Mouse (Mus musculus) embryonic fibroblast, embryonic 13.5 days (primary cell): ENCODE data around the gene Armh1. TPM values are rescaled to one million over a fixed set of nuclear protein-coding genes. Genes with fewer than 3 reads are reported as not detected.

ENCODE experiments used
- H3K27ac ChIP-seq: 2 replicates; pipeline ENCODE4 v1.5.1; 2012; ENCODE audit warnings: low read length, control low read depth, inconsistent platforms; ENCODE audit not compliant: insufficient read depth
- H3K4me1 ChIP-seq: 2 replicates; pipeline ENCODE4 v1.6.1; 2011; ENCODE audit warnings: low read length; ENCODE audit not compliant: control insufficient read depth, insufficient read depth
- H3K4me3 ChIP-seq: 2 replicates; pipeline ENCODE4 v1.5.1; 2011; ENCODE audit warnings: mild to moderate bottlenecking, control low read depth, low read length; ENCODE audit not compliant: insufficient read depth
- CTCF ChIP-seq: IDR thresholded peaks from 2 replicates; pipeline ENCODE4 v1.5.1; 2011; ENCODE audit warnings: mild to moderate bottlenecking, control low read depth, low read length, moderate library complexity, borderline replicate concordance; ENCODE audit not compliant: insufficient read depth
- POLR2A ChIP-seq: IDR thresholded peaks from 2 replicates; pipeline ENCODE4 v1.6.1; 2011; ENCODE audit warnings: low read depth, mild to moderate bottlenecking, control low read depth, low read length, moderate library complexity
- polyA plus RNA-seq: library from polyadenylated mRNA; stranded (reverse); fragments of >200 nt; gene quantifications from 2 replicates; pipeline ENCODE4 v1.2.4, GENCODE M21; 2011; ENCODE audit warnings: low read depth; ENCODE audit not compliant: missing spikeins, insufficient read length

The Armh1 gene
- polyA plus RNA-seq, 1 experiment: not detected

- peaks cover 15% of the 10 kb centered on the region for H3K4me1 ChIP-seq
- no peak overlapping the region for H3K4me3 ChIP-seq
- no peak overlapping the region for H3K27ac ChIP-seq
- no peak for TF ChIP-seq CTCF
- TF ChIP-seq POLR2A: no peak
Observed at GRCm38 (mm10) chr4:117283271-117284191, 31.6 kb upstream of the Armh1 start.

GRCm38 (mm10) chr4:117281090-117281845 is 29.3 kb upstream of the Armh1 start:
- TF ChIP-seq POLR2A (no peak), CTCF (no peak)
- Histone ChIP-seq H3K4me1 (peaks cover 18% of the 10 kb centered on the region), H3K27ac (no peak overlapping the region), H3K4me3 (no peak overlapping the region)

- TF ChIP-seq CTCF: no peak
- TF ChIP-seq POLR2A: no peak
Observed at GRCm38 (mm10) chr4:117280397-117280930, 28.5 kb upstream of the Armh1 start.

GRCm38 (mm10) chr4:117279253-117279642 is 27.3 kb upstream of the Armh1 start:
- no peak overlapping the region for H3K4me3 ChIP-seq
- H3K27ac ChIP-seq: no peak overlapping the region
- TF ChIP-seq CTCF (no peak), POLR2A (no peak)
- peaks cover 18% of the 10 kb centered on the region for H3K4me1 ChIP-seq

More at GRCm38 (mm10) chr4:117280397-117280930, 28.5 kb upstream of the Armh1 start:
- H3K4me1 ChIP-seq: peaks cover 18% of the 10 kb centered on the region
- no peak overlapping the region for H3K4me3 ChIP-seq
- no peak overlapping the region for H3K27ac ChIP-seq

GRCm38 (mm10) chr4:117278381-117279252 is 26.7 kb upstream of the Armh1 start:
- peaks cover 14% of the 10 kb centered on the region for H3K4me1 ChIP-seq
- H3K4me3 ChIP-seq: no peak overlapping the region
- H3K27ac ChIP-seq: no peak overlapping the region
- TF ChIP-seq CTCF (no peak), POLR2A (no peak)

- H3K4me1 ChIP-seq: peaks cover 14% of the 10 kb centered on the region
- no peak overlapping the region for H3K4me3 ChIP-seq
- H3K27ac ChIP-seq: no peak overlapping the region
- no peak for TF ChIP-seq POLR2A
- no peak for TF ChIP-seq CTCF
Observed at GRCm38 (mm10) chr4:117277687-117278086, 25.8 kb upstream of the Armh1 start.

- no peak overlapping the region for H3K27ac ChIP-seq
- TF ChIP-seq CTCF (no peak), POLR2A (no peak)
- H3K4me3 ChIP-seq: no peak overlapping the region
- H3K4me1 ChIP-seq: peaks cover 11% of the 10 kb centered on the region
Observed at GRCm38 (mm10) chr4:117277021-117277420, 25.1 kb upstream of the Armh1 start.

GRCm38 (mm10) chr4:117276281-117276711 is 24.4 kb upstream of the Armh1 start:
- TF ChIP-seq POLR2A (no peak), CTCF (no peak)
- Histone ChIP-seq H3K27ac (no peak overlapping the region), H3K4me3 (no peak overlapping the region), H3K4me1 (peaks cover 11% of the 10 kb centered on the region)

GRCm38 (mm10) chr4:117274720-117275119 is 22.8 kb upstream of the Armh1 start:
- Histone ChIP-seq H3K4me1 (peaks cover 11% of the 10 kb centered on the region), H3K27ac (no peak overlapping the region), H3K4me3 (no peak overlapping the region)
- TF ChIP-seq CTCF: no peak
- TF ChIP-seq POLR2A: no peak
